Mouse (Mus musculus): ENCODE measurements around the gene H2afy2. TPM values are rescaled to one million over a fixed set of nuclear protein-coding genes. Genes with fewer than 3 reads are reported as not detected.

Gene H2afy2
- total and polyA plus RNA-seq, 2 experiments from 2014 or later: 17.0 to 22.8 TPM

- no peak for ATAC-seq (ENCODE audit: insufficient read depth, low read depth)
- no peak overlapping the region for H3K9ac ChIP-seq (replicated peaks; ENCODE audit: low read depth, low read length)
- no peaks in the 10 kb centered on the region for H3K9me3 ChIP-seq (replicated peaks; ENCODE audit: control insufficient read depth, low read length)
- no peak overlapping the region for H3K27ac ChIP-seq (ENCODE audit: low read depth)
- no peak overlapping the region for H3K4me2 ChIP-seq (ENCODE audit: low read depth, low read length)
- no peaks in the 10 kb centered on the region for H3K4me1 ChIP-seq (ENCODE audit: control insufficient read depth, insufficient read depth)
- WGBS: 53% methylated on average over 8 of the region's 8 CpGs
- no peak for DNase-seq (ENCODE audit: low spot score)
- TF ChIP-seq EP300 (IDR thresholded peaks at IDR 0.05; ENCODE audit: low read depth): no peak
- TF ChIP-seq CTCF (IDR thresholded peaks at IDR 0.05; ENCODE audit: low read depth): no peak
- no peaks in the 10 kb centered on the region for H3K27me3 ChIP-seq (ENCODE audit: control insufficient read depth, insufficient read depth, low read length)
- H3K36me3 ChIP-seq (replicated peaks; ENCODE audit: control insufficient read depth, insufficient read depth, low read length): no peaks in the 10 kb centered on the region
- no peak overlapping the region for H3K4me3 ChIP-seq (ENCODE audit: low read depth, low read length)
These were observed 9.1 kb upstream of the H2afy2 start for GRCm38 (mm10) chr10:61793015-61793414.

- H3K27me3 ChIP-seq (ENCODE audit: control insufficient read depth, insufficient read depth, low read length): no peaks in the 10 kb centered on the region
- H3K4me1 ChIP-seq (ENCODE audit: control insufficient read depth, insufficient read depth): no peaks in the 10 kb centered on the region
- 97% methylated on average over 5 of the region's 5 CpGs for WGBS
- no peaks in the 10 kb centered on the region for H3K36me3 ChIP-seq (replicated peaks; ENCODE audit: control insufficient read depth, insufficient read depth, low read length)
- DNase-seq (ENCODE audit: low spot score) (no peak), ATAC-seq (ENCODE audit: insufficient read depth, low read depth) (no peak)
- no peak overlapping the region for H3K4me2 ChIP-seq (ENCODE audit: low read depth, low read length)
- TF ChIP-seq EP300 (IDR thresholded peaks at IDR 0.05; ENCODE audit: low read depth) (no peak), CTCF (IDR thresholded peaks at IDR 0.05; ENCODE audit: low read depth) (no peak)
- no peak overlapping the region for H3K4me3 ChIP-seq (ENCODE audit: low read depth, low read length)
- no peak overlapping the region for H3K9ac ChIP-seq (replicated peaks; ENCODE audit: low read depth, low read length)
- no peak overlapping the region for H3K27ac ChIP-seq (ENCODE audit: low read depth)
- H3K9me3 ChIP-seq (replicated peaks; ENCODE audit: control insufficient read depth, low read length): no peaks in the 10 kb centered on the region
These were observed 4.6 kb upstream of the H2afy2 start for GRCm38 (mm10) chr10:61788499-61788898.

- no peak overlapping the region for H3K9ac ChIP-seq (replicated peaks; ENCODE audit: low read depth, low read length)
- WGBS: 67% methylated on average over 10 of the region's 10 CpGs
- no peaks in the 10 kb centered on the region for H3K9me3 ChIP-seq (replicated peaks; ENCODE audit: control insufficient read depth, low read length)
- no peak for DNase-seq (ENCODE audit: low spot score)
- TF ChIP-seq EP300 (IDR thresholded peaks at IDR 0.05; ENCODE audit: low read depth) (no peak), CTCF (IDR thresholded peaks at IDR 0.05; ENCODE audit: low read depth) (no peak)
- no peak for ATAC-seq (ENCODE audit: insufficient read depth, low read depth)
- H3K4me1 ChIP-seq (ENCODE audit: control insufficient read depth, insufficient read depth): no peaks in the 10 kb centered on the region
- H3K4me2 ChIP-seq (ENCODE audit: low read depth, low read length): no peak overlapping the region
- no peaks in the 10 kb centered on the region for H3K27me3 ChIP-seq (ENCODE audit: control insufficient read depth, insufficient read depth, low read length)
- no peak overlapping the region for H3K27ac ChIP-seq (ENCODE audit: low read depth)
- no peaks in the 10 kb centered on the region for H3K36me3 ChIP-seq (replicated peaks; ENCODE audit: control insufficient read depth, insufficient read depth, low read length)
- H3K4me3 ChIP-seq (ENCODE audit: low read depth, low read length): no peak overlapping the region
These were observed 3.8 kb upstream of the H2afy2 start for GRCm38 (mm10) chr10:61787541-61788313.

GRCm38 (mm10) chr10:61784414-61784813, 467 bp upstream of the H2afy2 start:
- H3K27ac ChIP-seq (ENCODE audit: low read depth): no peak overlapping the region
- TF ChIP-seq EP300 (IDR thresholded peaks at IDR 0.05; ENCODE audit: low read depth) (no peak), CTCF (IDR thresholded peaks at IDR 0.05; ENCODE audit: low read depth) (no peak)
- peak overlapping the region; percentile 96 for H3K4me3 ChIP-seq (ENCODE audit: low read depth, low read length)
- H3K9ac ChIP-seq (replicated peaks; ENCODE audit: low read depth, low read length): no peak overlapping the region
- peak overlapping the region; percentile 95 for H3K4me2 ChIP-seq (ENCODE audit: low read depth, low read length)
- H3K9me3 ChIP-seq (replicated peaks; ENCODE audit: control insufficient read depth, low read length): no peaks in the 10 kb centered on the region
- WGBS: 48% methylated on average over 10 of the region's 10 CpGs
- no peaks in the 10 kb centered on the region for H3K27me3 ChIP-seq (ENCODE audit: control insufficient read depth, insufficient read depth, low read length)
- DNase-seq (ENCODE audit: low spot score) (no peak), ATAC-seq (ENCODE audit: insufficient read depth, low read depth) (no peak)
- H3K36me3 ChIP-seq (replicated peaks; ENCODE audit: control insufficient read depth, insufficient read depth, low read length): no peaks in the 10 kb centered on the region
- no peaks in the 10 kb centered on the region for H3K4me1 ChIP-seq (ENCODE audit: control insufficient read depth, insufficient read depth)

- peak overlapping the region; percentile 96 for H3K4me3 ChIP-seq (ENCODE audit: low read depth, low read length)
- H3K4me1 ChIP-seq (ENCODE audit: control insufficient read depth, insufficient read depth): no peaks in the 10 kb centered on the region
- no peaks in the 10 kb centered on the region for H3K27me3 ChIP-seq (ENCODE audit: control insufficient read depth, insufficient read depth, low read length)
- H3K4me2 ChIP-seq (ENCODE audit: low read depth, low read length): peak overlapping the region; percentile 95
- no peak for TF ChIP-seq EP300 (IDR thresholded peaks at IDR 0.05; ENCODE audit: low read depth)
- peak; percentile 65 for TF ChIP-seq CTCF (IDR thresholded peaks at IDR 0.05; ENCODE audit: low read depth)
- 1% methylated on average over 68 of the region's 74 CpGs for WGBS
- H3K27ac ChIP-seq (ENCODE audit: low read depth): peak overlapping the region; percentile 77
- DNase-seq (ENCODE audit: low spot score): peak; percentile 41
- peak; percentile 60 for ATAC-seq (ENCODE audit: insufficient read depth, low read depth)
- H3K9ac ChIP-seq (replicated peaks; ENCODE audit: low read depth, low read length): peak overlapping the region; percentile 81
- H3K9me3 ChIP-seq (replicated peaks; ENCODE audit: control insufficient read depth, low read length): no peaks in the 10 kb centered on the region
- no peaks in the 10 kb centered on the region for H3K36me3 ChIP-seq (replicated peaks; ENCODE audit: control insufficient read depth, insufficient read depth, low read length)
These were observed 942 bp downstream of the H2afy2 start for GRCm38 (mm10) chr10:61782799-61783611.
